Mouse (Mus musculus) midbrain, embryonic 10.5 days (tissue): ENCODE measurements around the gene Emd. TPM values are rescaled to one million over a fixed set of nuclear protein-coding genes. Genes with fewer than 3 reads are reported as not detected.
"Not testable (repeated sequence)": the region's sequence is repeated elsewhere in the genome, so short reads cannot be mapped to it uniquely, and the experiment has no call there.

Experiments
- DNase-seq: peaks from one replicate; pipeline ENCODE4 v3.0.0-alpha.2; 2017; ENCODE audit warnings: low spot score
- H3K27ac ChIP-seq: fragments of 300-500 bp; sonication (generic); replicated peaks from 2 replicates; pipeline ENCODE4 v1.5.1; 2016; ENCODE audit warnings: mild to moderate bottlenecking
- H3K27me3 ChIP-seq: fragments of 300-500 bp; sonication (generic); 2 replicates; pipeline ENCODE4 v1.6.1; 2016; ENCODE audit warnings: low read depth, mild to moderate bottlenecking; ENCODE audit not compliant: poor library complexity, severe bottlenecking
- H3K36me3 ChIP-seq: fragments of 300-500 bp; sonication (generic); 2 replicates; pipeline ENCODE4 v1.6.1; 2016; ENCODE audit warnings: mild to moderate bottlenecking, moderate library complexity
- H3K4me1 ChIP-seq: fragments of 300-500 bp; sonication (generic); 2 replicates; pipeline ENCODE4 v1.6.1; 2016
- H3K4me3 ChIP-seq: fragments of 300-500 bp; sonication (generic); 2 replicates; pipeline ENCODE4 v1.5.1; 2016; ENCODE audit warnings: mild to moderate bottlenecking, moderate library complexity
- H3K9me3 ChIP-seq: fragments of 300-500 bp; sonication (generic); replicated peaks from 2 replicates; pipeline ENCODE4 v1.6.1; 2016; ENCODE audit warnings: mild to moderate bottlenecking
- WGBS: fragments of 180-500 bp; shearing (Covaris S2); methylation state at CpG from one replicate; pipeline ENCODE4 v1.1.7; 2016; 5-methylcytosine and 5-hydroxymethylcytosine counted together
- polyA plus RNA-seq: library from polyadenylated mRNA; unstranded; fragments of >200 nt; fragmentation: Nextera tagmentation; extraction: Ambion mirVana; gene quantifications from 2 replicates; pipeline ENCODE4 v1.2.1, GENCODE M21; 2016

Emd gene
- 18.5 and 20.1 TPM in 2 replicates for polyA plus RNA-seq

DNA sequence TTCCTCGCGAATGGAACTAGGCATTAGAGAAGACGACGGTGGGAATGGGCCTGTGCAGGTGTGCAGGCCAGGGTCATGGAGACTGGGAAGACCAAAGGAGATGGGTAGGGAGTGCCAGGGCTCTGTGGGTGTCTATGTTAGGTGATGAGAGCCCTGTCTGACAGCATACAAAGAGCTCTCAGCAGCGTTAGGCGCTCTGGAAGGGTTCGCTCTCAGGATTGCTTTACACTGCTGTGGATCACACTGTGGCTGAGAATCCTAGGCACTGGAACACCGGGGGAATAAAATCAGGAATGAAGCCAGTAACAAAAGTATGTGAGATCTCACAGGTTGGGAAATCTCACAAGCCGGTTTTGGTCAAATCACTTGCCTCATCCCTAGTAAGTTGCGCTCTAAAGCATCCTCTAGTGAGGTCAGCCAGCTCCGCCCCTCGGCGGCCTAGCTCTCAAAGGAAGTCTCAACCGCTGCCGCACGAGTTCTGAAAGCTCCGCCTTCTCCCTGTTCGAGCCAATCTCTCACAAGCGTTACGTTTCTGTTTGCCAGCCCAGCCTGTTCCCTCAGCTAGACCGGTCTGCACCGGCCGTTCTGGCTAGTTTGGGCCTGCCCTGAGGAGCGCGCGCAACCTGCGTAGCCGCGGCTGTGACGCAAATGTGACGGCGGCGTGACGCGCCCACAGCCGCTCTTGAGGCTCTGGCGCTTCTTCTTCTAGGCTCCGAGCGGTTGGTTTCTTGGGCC lies at the start of gene Emd:
TSS of gene Emd (plus strand) at position 535 of the 735 bp plus-strand sequence.
- H3K9me3 ChIP-seq: peaks cover 4% of the 10 kb centered on the region; the same call in 1 of the 2 replicates
- H3K27ac ChIP-seq: peak within 1 kb of the TSS; percentile 91
- H3K27me3 ChIP-seq: no peaks in the 10 kb centered on the region
- DNase-seq: peak; percentile 86
- peaks cover 26% of the 10 kb centered on the region for H3K36me3 ChIP-seq
- 21% methylated on average over 39 of the region's 39 CpGs for WGBS
- H3K4me3 ChIP-seq: peak within 1 kb of the TSS; percentile 70
- peaks cover 12% of the 10 kb centered on the region for H3K4me1 ChIP-seq

DNA sequence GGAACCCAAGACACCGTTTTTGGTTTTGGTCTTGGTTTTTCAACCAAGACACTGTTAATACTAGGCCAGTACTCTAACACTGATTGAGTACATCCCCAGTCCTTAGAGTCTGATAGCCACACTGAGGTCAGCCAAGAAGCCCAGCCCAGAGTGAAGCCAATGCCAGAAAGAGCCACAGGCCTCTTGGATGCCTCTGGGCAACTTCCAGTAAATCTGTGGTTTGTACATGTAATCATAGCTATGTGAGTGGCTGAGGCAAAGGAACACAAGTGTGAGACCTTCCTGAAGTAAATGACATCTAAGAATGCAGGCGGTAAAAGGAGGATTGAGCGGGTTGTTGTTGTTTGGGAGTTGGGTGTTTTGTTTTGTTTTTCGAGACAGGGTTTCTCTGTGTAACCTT lies 36.0 kb upstream of the Emd start:
- 94% methylated on average over 4 of the region's 4 CpGs for WGBS
- no peaks in the 10 kb centered on the region for H3K9me3 ChIP-seq
- no peak overlapping the region for H3K27ac ChIP-seq
- no peak overlapping the region for H3K4me3 ChIP-seq
- H3K27me3 ChIP-seq: no peaks in the 10 kb centered on the region
- no peak for DNase-seq
- H3K36me3 ChIP-seq: peaks cover 14% of the 10 kb centered on the region
- no peaks in the 10 kb centered on the region for H3K4me1 ChIP-seq

DNA sequence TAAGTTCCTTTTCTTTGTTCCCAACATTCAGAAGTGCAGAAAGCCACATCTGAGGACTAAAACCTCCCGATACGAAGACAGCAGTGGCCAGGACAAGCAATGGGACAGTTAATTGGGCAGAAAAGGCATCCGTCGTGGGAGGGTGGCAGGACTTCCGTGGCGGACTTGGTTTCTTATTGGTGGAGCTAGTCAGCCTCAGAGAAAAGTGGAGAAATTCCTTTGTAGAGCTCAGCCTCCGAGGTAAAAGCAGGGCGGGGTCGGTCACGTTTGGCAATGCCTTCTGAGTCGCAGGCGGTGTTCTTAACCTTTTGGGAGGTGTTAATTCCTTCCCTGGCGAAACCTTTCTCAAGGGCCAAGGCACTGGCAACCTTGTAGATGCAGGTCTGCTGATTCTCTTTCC lies 35.0 kb upstream of the Emd start:
- H3K36me3 ChIP-seq: peaks cover 23% of the 10 kb centered on the region
- H3K9me3 ChIP-seq: no peaks in the 10 kb centered on the region
- H3K27ac ChIP-seq: no peak overlapping the region
- no peak overlapping the region for H3K4me3 ChIP-seq
- no peaks in the 10 kb centered on the region for H3K4me1 ChIP-seq
- WGBS: 63% methylated on average over 13 of the region's 13 CpGs
- no peak for DNase-seq
- no peaks in the 10 kb centered on the region for H3K27me3 ChIP-seq

DNA sequence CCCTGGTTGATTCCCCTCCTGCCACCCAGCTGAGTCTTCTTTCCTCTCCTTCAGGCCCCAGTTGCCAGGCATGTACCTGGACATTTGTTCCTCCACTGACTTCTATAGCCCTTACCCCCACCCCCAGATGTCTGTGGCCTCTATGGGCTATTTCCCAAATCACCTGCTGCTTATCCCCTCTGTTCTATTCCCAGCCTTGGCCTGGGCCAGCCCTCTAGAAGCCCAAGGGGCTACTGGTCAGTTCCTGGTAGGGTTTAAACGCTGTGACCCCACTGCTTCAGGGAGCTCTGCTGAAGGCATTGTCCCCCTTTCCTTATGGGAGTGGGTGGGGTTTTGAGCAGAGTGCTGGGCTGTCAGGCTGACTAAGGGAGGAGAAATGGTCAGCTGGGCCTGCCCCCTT lies 34.4 kb upstream of the Emd start:
- not testable (repeated sequence) for DNase-seq, H3K4me1 ChIP-seq, H3K27me3 ChIP-seq, H3K27ac ChIP-seq, H3K4me3 ChIP-seq, H3K9me3 ChIP-seq
- 50% methylated on average over 1 of the region's 1 CpGs for WGBS
- peaks cover 30% of the 10 kb centered on the region for H3K36me3 ChIP-seq

DNA sequence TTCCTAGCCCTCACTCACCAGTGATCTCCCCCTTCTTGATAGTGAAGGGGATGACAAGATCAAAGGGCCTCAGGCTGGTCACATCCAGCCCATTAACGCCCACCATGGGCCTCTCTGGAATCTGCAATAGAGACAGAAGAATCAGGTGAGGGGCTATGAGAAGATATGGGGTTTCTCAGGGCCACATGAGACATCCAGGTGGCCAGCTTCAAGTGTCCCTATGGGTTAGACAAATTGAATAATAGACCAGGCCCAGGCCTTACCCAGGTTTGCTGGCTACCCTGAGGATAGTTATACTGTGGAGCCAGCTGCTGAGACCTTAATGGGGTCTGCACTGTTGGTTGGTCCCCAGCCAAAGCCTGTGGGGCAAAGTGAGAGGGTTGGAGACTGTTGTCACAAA lies 24.4 kb upstream of the Emd start:
- Histone ChIP-seq H3K4me1 (no peaks in the 10 kb centered on the region), H3K4me3 (no peak overlapping the region), H3K36me3 (peaks cover 100% of the 10 kb centered on the region), H3K27me3 (no peaks in the 10 kb centered on the region), H3K9me3 (no peaks in the 10 kb centered on the region), H3K27ac (no peak overlapping the region)
- WGBS: 77% methylated on average over 1 of the region's 1 CpGs
- DNase-seq: no peak

DNA sequence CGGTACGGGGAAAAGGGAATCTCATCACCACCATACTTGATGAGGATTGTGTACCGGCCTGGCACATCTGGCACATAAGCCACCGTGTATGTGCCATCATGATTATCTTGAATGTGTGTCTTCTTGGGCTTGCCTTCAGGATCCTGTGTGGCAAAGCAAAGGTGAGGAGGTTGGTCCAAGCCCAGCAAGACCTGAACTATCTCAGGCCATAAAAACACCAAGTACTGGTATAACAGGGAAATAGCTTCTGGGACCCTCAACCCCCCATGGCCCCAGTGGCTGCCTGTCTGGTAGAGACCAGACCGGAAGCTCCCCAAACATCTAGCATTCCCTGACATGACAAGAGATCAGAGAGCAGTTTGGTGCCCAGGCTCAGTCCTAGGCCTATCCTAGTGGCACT lies 21.3 kb upstream of the Emd start:
- H3K4me1 ChIP-seq: no peaks in the 10 kb centered on the region
- H3K36me3 ChIP-seq: peaks cover 100% of the 10 kb centered on the region
- WGBS: 99% methylated on average over 5 of the region's 5 CpGs
- H3K4me3 ChIP-seq: no peak overlapping the region
- no peak overlapping the region for H3K27ac ChIP-seq
- no peaks in the 10 kb centered on the region for H3K9me3 ChIP-seq
- H3K27me3 ChIP-seq: no peaks in the 10 kb centered on the region
- DNase-seq: no peak

DNA sequence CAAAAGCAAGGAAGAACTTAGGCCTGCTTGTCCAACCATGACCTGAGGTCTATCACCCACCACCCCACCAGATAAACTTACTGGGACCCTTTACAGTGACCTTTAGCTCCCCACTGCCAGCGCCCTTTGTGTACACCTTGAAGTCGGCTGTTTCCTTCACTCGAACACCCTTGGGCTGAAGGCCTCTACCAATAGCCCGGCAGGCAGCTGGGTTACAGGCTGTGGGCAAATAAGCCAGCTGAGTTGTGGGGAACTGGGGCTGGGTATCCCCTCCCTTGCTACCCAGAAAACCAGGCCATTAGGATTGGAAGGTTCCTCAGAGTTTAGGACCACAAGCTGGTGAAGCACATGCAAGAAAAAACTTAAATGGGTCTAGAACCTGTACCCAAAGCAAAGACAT lies 14.2 kb upstream of the Emd start:
- Histone ChIP-seq H3K4me1 (peaks cover 11% of the 10 kb centered on the region), H3K27ac (no peak overlapping the region), H3K9me3 (no peaks in the 10 kb centered on the region), H3K27me3 (no peaks in the 10 kb centered on the region), H3K36me3 (peaks cover 86% of the 10 kb centered on the region), H3K4me3 (no peak overlapping the region)
- WGBS: 91% methylated on average over 4 of the region's 4 CpGs
- no peak for DNase-seq

DNA sequence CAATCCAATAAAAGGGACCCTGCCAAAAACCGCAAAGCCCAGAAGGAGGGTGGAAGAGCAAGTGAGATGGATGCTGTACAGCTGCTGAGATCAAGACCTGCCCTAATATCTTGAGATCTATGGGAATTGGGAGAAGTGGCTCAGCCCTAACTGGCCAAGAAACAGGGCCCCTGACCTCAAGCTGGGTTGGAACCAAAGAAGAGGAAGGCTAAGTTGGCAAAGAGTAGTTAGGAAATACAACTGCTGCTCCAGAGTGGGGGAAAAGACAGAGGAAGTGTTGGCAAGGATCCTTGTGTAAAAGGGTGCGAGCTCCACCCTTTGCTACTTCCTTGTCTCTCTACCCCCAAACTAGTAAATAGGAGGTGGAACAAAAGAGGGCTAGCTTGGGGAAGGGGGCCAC lies 11.1 kb upstream of the Emd start:
- H3K4me1 ChIP-seq: peaks cover 11% of the 10 kb centered on the region
- H3K27me3 ChIP-seq: no peaks in the 10 kb centered on the region
- peaks cover 55% of the 10 kb centered on the region for H3K36me3 ChIP-seq
- peak overlapping the region; percentile 67 for H3K4me3 ChIP-seq
- 90% methylated on average over 2 of the region's 2 CpGs for WGBS
- H3K27ac ChIP-seq: no peak overlapping the region
- no peaks in the 10 kb centered on the region; the same call in 1 of the 2 replicates for H3K9me3 ChIP-seq
- DNase-seq: no peak

DNA sequence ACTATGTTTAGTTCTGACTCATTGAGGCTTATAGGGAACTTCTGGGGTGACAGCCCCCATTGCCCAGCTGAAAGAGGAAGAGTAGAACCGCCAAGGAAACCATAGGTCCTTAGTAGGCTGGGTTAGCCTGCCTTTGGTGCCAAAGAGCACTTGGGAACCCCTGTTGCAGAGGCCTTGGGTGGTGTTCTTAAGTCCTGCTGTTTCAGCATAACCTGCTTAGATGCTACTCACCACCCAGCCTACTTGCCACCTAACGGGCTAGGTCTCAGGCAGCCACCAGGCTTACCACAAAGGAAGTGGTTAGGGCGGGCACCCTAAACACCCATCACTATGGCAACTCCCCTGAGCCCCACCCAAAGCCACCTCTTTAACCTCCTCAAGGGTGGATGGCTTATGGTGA lies 10.7 kb upstream of the Emd start:
- Histone ChIP-seq H3K27ac (peak overlapping the region; percentile 91), H3K9me3 (no peaks in the 10 kb centered on the region; the same call in 1 of the 2 replicates), H3K4me3 (peak overlapping the region; percentile 67), H3K4me1 (peaks cover 11% of the 10 kb centered on the region), H3K27me3 (no peaks in the 10 kb centered on the region), H3K36me3 (peaks cover 51% of the 10 kb centered on the region)
- no peak for DNase-seq
- 78% methylated on average over 3 of the region's 3 CpGs for WGBS

DNA sequence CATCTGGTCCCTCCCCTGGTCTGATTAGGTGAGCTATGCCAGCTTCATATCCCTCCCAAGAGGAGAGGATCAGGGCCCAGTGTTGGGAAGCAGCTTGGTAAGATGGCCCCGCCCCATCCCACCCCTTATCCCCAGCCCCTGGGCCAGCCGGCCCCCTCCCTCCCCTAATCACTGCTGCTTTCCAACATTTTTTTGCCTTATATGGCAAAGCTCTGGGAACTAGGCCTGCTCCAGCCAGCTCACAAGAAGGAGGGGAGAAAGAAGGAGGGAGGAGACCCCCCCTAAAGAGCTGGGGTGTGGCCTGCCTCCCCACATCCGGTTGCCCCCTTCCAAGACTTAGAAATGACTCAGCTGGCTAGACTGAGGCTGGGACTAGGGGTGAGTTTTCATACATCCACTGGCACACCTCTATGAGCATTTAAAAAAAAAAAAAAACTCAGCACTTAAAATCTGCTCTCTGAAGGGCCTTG lies 9.8 kb upstream of the Emd start:
- 10% methylated on average over 3 of the region's 3 CpGs for WGBS
- Histone ChIP-seq H3K27ac (peak overlapping the region; percentile 91), H3K4me1 (peaks cover 16% of the 10 kb centered on the region), H3K4me3 (peak overlapping the region; percentile 67), H3K27me3 (no peaks in the 10 kb centered on the region), H3K36me3 (peaks cover 42% of the 10 kb centered on the region), H3K9me3 (peaks cover 2% of the 10 kb centered on the region; the same call in 1 of the 2 replicates)
- DNase-seq: peak; percentile 37

DNA sequence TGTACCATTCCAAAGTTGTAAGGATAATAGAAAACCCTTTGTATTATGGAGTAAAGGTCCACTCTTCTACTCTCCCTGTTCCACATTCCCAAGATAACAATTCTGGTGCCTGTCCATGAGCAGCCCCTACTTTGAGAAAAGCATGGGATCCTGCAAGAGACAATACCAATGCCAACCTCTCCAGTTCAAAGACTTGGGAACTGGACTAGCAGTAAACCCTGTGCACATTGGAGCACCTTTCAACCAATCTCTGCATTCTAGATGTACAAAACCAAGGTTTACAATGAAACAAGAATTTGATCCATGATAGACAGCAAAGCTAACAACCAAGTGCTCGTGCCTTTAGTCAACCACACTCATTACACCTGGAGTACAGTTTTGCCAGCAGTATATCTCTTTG lies 9.4 kb upstream of the Emd start:
- no peaks in the 10 kb centered on the region for H3K27me3 ChIP-seq
- H3K36me3 ChIP-seq: peaks cover 38% of the 10 kb centered on the region
- peak overlapping the region; percentile 91 for H3K27ac ChIP-seq
- no peak for DNase-seq
- H3K9me3 ChIP-seq: peaks cover 4% of the 10 kb centered on the region; the same call in 1 of the 2 replicates
- peaks cover 19% of the 10 kb centered on the region for H3K4me1 ChIP-seq
- peak overlapping the region; percentile 67 for H3K4me3 ChIP-seq
- WGBS: 39% methylated on average over 1 of the region's 1 CpGs

DNA sequence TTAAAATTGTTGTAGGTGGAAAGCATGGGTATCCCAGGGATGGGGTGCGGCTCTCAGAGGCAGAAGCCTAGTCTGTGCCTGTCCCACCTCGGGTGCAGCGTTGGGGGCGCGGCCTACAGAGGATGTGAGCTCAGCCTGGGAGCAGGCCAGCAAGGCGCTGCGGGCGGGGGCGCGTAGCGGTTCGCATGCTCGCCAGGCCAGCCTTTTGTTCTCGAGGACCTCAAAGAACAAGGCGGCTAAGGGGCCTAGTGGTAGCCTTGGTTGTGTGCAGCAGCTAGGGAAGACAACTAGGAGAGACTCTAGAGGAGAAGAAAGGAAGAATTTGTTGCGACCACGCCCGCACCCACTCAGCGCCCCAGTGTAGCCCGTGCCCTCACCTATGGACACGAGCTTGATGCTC lies 8.8 kb upstream of the Emd start:
- peak overlapping the region; percentile 67 for H3K4me3 ChIP-seq
- peak overlapping the region; percentile 91 for H3K27ac ChIP-seq
- peak; percentile 72 for DNase-seq
- peaks cover 32% of the 10 kb centered on the region for H3K36me3 ChIP-seq
- H3K27me3 ChIP-seq: no peaks in the 10 kb centered on the region
- peaks cover 4% of the 10 kb centered on the region; the same call in 1 of the 2 replicates for H3K9me3 ChIP-seq
- WGBS: 28% methylated on average over 21 of the region's 21 CpGs
- peaks cover 19% of the 10 kb centered on the region for H3K4me1 ChIP-seq

DNA sequence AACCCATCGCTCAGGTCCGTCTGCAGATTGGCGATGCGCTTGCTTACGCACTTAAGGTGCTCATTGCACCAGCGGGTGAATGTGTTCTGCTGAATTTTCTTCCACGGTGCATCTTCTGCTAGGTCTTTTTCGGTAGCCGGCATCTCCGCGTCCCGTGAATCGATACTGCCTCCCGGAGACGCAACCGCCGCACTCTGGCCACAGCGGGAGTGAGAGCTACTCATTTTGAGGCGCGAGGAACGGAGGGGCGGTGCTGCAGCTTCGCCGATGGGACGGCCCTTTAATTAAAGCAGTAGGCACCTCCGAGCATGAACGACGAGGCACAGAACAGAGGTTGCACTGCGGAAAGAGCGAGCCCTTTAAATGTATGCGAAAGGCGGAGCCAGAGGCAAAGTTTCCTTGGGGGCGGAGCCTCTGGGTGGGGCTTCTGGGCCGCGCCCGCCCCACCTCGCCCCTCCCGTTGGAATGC lies 8.2 kb upstream of the Emd start:
- DNase-seq: peak; percentile 86
- peaks cover 26% of the 10 kb centered on the region for H3K36me3 ChIP-seq
- peaks cover 4% of the 10 kb centered on the region; the same call in 1 of the 2 replicates for H3K9me3 ChIP-seq
- H3K4me1 ChIP-seq: peaks cover 19% of the 10 kb centered on the region
- 25% methylated on average over 38 of the region's 38 CpGs for WGBS
- peak overlapping the region; percentile 91 for H3K27ac ChIP-seq
- peak overlapping the region; percentile 67 for H3K4me3 ChIP-seq
- H3K27me3 ChIP-seq: no peaks in the 10 kb centered on the region
